Mouse (Mus musculus): ENCODE data around the gene Wdfy3. TPM values are rescaled to one million over a fixed set of nuclear protein-coding genes. Genes with fewer than 3 reads are reported as not detected.

Gene Wdfy3
- total and polyA plus RNA-seq, 2 experiments from 2014 or later = 5.2 to 25.8 TPM

GRCm38 (mm10) chr5:102009606-102010005, 60.1 kb downstream of the Wdfy3 start:
- Histone ChIP-seq H3K9me3 (replicated peaks; ENCODE audit: control insufficient read depth, low read length) (no peaks in the 10 kb centered on the region), H3K9ac (replicated peaks; ENCODE audit: low read depth, low read length) (no peak overlapping the region), H3K27ac (ENCODE audit: low read depth) (no peak overlapping the region), H3K4me2 (ENCODE audit: low read depth, low read length) (no peak overlapping the region), H3K36me3 (replicated peaks; ENCODE audit: control insufficient read depth, insufficient read depth, low read length) (peaks cover 7% of the 10 kb centered on the region), H3K4me1 (ENCODE audit: control insufficient read depth, insufficient read depth) (0 out of 2 replicates have a peak, but pooled peaks cover 6% of the 10 kb centered on the region), H3K27me3 (ENCODE audit: control insufficient read depth, insufficient read depth, low read length) (no peaks in the 10 kb centered on the region), H3K4me3 (ENCODE audit: low read depth, low read length) (no peak overlapping the region)
- 90% methylated on average over 6 of the region's 6 CpGs for WGBS
- ATAC-seq (ENCODE audit: insufficient read depth, low read depth) = no peak
- TF ChIP-seq EP300 (IDR thresholded peaks at IDR 0.05; ENCODE audit: low read depth) = no peak
- no peak for TF ChIP-seq CTCF (IDR thresholded peaks at IDR 0.05; ENCODE audit: low read depth)
- no peak for DNase-seq (ENCODE audit: low spot score)

- no peak overlapping the region for H3K9ac ChIP-seq (replicated peaks; ENCODE audit: low read depth, low read length)
- no peak overlapping the region for H3K4me2 ChIP-seq (ENCODE audit: low read depth, low read length)
- no peak for ATAC-seq (ENCODE audit: insufficient read depth, low read depth)
- H3K27me3 ChIP-seq (ENCODE audit: control insufficient read depth, insufficient read depth, low read length) = no peaks in the 10 kb centered on the region
- TF ChIP-seq EP300 (IDR thresholded peaks at IDR 0.05; ENCODE audit: low read depth) (no peak), CTCF (IDR thresholded peaks at IDR 0.05; ENCODE audit: low read depth) (no peak)
- 0 out of 2 replicates have a peak, but pooled peaks cover 6% of the 10 kb centered on the region for H3K4me1 ChIP-seq (ENCODE audit: control insufficient read depth, insufficient read depth)
- no peak overlapping the region for H3K27ac ChIP-seq (ENCODE audit: low read depth)
- 82% methylated on average over 7 of the region's 7 CpGs for WGBS
- no peaks in the 10 kb centered on the region for H3K9me3 ChIP-seq (replicated peaks; ENCODE audit: control insufficient read depth, low read length)
- H3K4me3 ChIP-seq (ENCODE audit: low read depth, low read length) = no peak overlapping the region
- peaks cover 7% of the 10 kb centered on the region for H3K36me3 ChIP-seq (replicated peaks; ENCODE audit: control insufficient read depth, insufficient read depth, low read length)
- no peak for DNase-seq (ENCODE audit: low spot score)
Observed at GRCm38 (mm10) chr5:102008712-102009111, 61.0 kb downstream of the Wdfy3 start.

- WGBS = 56% methylated on average over 6 of the region's 6 CpGs
- Histone ChIP-seq H3K36me3 (replicated peaks; ENCODE audit: control insufficient read depth, insufficient read depth, low read length) (peaks cover 7% of the 10 kb centered on the region), H3K4me2 (ENCODE audit: low read depth, low read length) (no peak overlapping the region), H3K27me3 (ENCODE audit: control insufficient read depth, insufficient read depth, low read length) (no peaks in the 10 kb centered on the region), H3K9ac (replicated peaks; ENCODE audit: low read depth, low read length) (no peak overlapping the region), H3K27ac (ENCODE audit: low read depth) (0 out of 2 replicates have a peak overlapping the region, but pooled peaks have one; percentile 11), H3K9me3 (replicated peaks; ENCODE audit: control insufficient read depth, low read length) (no peaks in the 10 kb centered on the region), H3K4me3 (ENCODE audit: low read depth, low read length) (no peak overlapping the region), H3K4me1 (ENCODE audit: control insufficient read depth, insufficient read depth) (peaks cover 6% of the 10 kb centered on the region; the same call in 1 of the 2 replicates)
- no peak for DNase-seq (ENCODE audit: low spot score)
- TF ChIP-seq EP300 (IDR thresholded peaks at IDR 0.05; ENCODE audit: low read depth) (no peak), CTCF (IDR thresholded peaks at IDR 0.05; ENCODE audit: low read depth) (no peak)
- ATAC-seq (ENCODE audit: insufficient read depth, low read depth) = peak; percentile 49; the same call in 1 of the 2 replicates
Observed at GRCm38 (mm10) chr5:102006218-102006941, 63.3 kb downstream of the Wdfy3 start.

GRCm38 (mm10) chr5:102003371-102003770, 66.3 kb downstream of the Wdfy3 start:
- TF ChIP-seq CTCF (IDR thresholded peaks at IDR 0.05; ENCODE audit: low read depth) (no peak), EP300 (IDR thresholded peaks at IDR 0.05; ENCODE audit: low read depth) (no peak)
- Histone ChIP-seq H3K9me3 (replicated peaks; ENCODE audit: control insufficient read depth, low read length) (no peaks in the 10 kb centered on the region), H3K4me1 (ENCODE audit: control insufficient read depth, insufficient read depth) (peaks cover 6% of the 10 kb centered on the region; the same call in 1 of the 2 replicates), H3K36me3 (replicated peaks; ENCODE audit: control insufficient read depth, insufficient read depth, low read length) (peaks cover 3% of the 10 kb centered on the region), H3K27ac (ENCODE audit: low read depth) (peak overlapping the region; percentile 13), H3K4me3 (ENCODE audit: low read depth, low read length) (no peak overlapping the region), H3K27me3 (ENCODE audit: control insufficient read depth, insufficient read depth, low read length) (no peaks in the 10 kb centered on the region), H3K9ac (replicated peaks; ENCODE audit: low read depth, low read length) (no peak overlapping the region), H3K4me2 (ENCODE audit: low read depth, low read length) (no peak overlapping the region)
- 59% methylated on average over 3 of the region's 3 CpGs for WGBS
- DNase-seq (ENCODE audit: low spot score) = no peak
- ATAC-seq (ENCODE audit: insufficient read depth, low read depth) = no peak

- H3K36me3 ChIP-seq (replicated peaks; ENCODE audit: control insufficient read depth, insufficient read depth, low read length) = no peaks in the 10 kb centered on the region
- H3K4me1 ChIP-seq (ENCODE audit: control insufficient read depth, insufficient read depth) = no peaks in the 10 kb centered on the region; the same call in 1 of the 2 replicates
- DNase-seq (ENCODE audit: low spot score) (no peak), ATAC-seq (ENCODE audit: insufficient read depth, low read depth) (no peak)
- no peak overlapping the region for H3K4me2 ChIP-seq (ENCODE audit: low read depth, low read length)
- H3K27me3 ChIP-seq (ENCODE audit: control insufficient read depth, insufficient read depth, low read length) = no peaks in the 10 kb centered on the region
- 69% methylated on average over 8 of the region's 8 CpGs for WGBS
- no peak overlapping the region for H3K27ac ChIP-seq (ENCODE audit: low read depth)
- no peaks in the 10 kb centered on the region for H3K9me3 ChIP-seq (replicated peaks; ENCODE audit: control insufficient read depth, low read length)
- no peak for TF ChIP-seq CTCF (IDR thresholded peaks at IDR 0.05; ENCODE audit: low read depth)
- TF ChIP-seq EP300 (IDR thresholded peaks at IDR 0.05; ENCODE audit: low read depth) = no peak
- H3K9ac ChIP-seq (replicated peaks; ENCODE audit: low read depth, low read length) = no peak overlapping the region
- no peak overlapping the region for H3K4me3 ChIP-seq (ENCODE audit: low read depth, low read length)
Observed at GRCm38 (mm10) chr5:102001026-102001425, 68.7 kb downstream of the Wdfy3 start.

Measured in heart, postnatal 0 days (tissue).